26 mouse cellular contexts compared by ENCODE assay signal in the genomic region with DNA sequence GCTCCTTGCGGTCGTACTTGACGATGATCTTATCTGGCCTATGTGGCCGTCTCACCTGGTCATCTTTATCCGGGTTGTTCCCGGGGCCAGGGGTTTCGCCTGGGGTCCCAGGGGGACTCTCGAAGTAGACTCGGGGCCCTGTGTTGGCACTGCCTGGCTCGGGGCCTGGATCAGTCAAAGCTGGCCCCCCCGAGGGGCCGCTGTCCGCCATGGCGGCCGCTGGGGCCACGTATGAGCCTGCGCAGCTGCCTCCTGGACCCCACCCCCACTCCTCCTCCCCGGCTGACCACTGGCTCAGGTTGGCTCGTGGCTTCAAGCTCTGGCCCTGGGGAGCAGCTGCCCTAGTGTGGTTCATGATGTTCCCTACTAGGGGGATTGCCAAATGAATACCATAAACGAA. TPM values are rescaled to one million over a fixed set of nuclear protein-coding genes. Genes with fewer than 3 reads are reported as not detected.
DNase-seq lines count a peak whose midpoint lies in the region; ATAC-seq and TF ChIP-seq lines count a peak whose summit lies in the region.
"Had no signal": no experiment of that assay in that cellular context is flagged by ENCODE, and none has a peak within 500 bp of the region (broad histone marks: within the 10 kb centered on the region; RNA-seq: fewer than 3 reads in every experiment).

A gene (minus strand): TSS at position 233 of the 400 bp plus-strand sequence.

- no peak for TF ChIP-seq CTCF in cortical plate, adult 2 months (IDR thresholded peaks at IDR 0.05; ENCODE audit: extremely low read depth, insufficient read depth, low read length)

- H3K27ac ChIP-seq in embryonic facial prominence, embryonic 13.5 days = no peak within 1 kb of the TSS
- H3K27ac ChIP-seq in embryonic facial prominence, embryonic 10.5 days (replicated peaks) = no peak within 1 kb of the TSS
- H3K27ac ChIP-seq in cortical plate, adult 2 months (ENCODE audit: insufficient read depth, low read length) = peak within 1 kb of the TSS; percentile 29; the same call in 1 of the 2 replicates
- H3K27ac ChIP-seq: embryonic facial prominence, embryonic 12.5 days; forebrain, embryonic 13.5 days; gastrocnemius, adult 2 months; hindbrain, embryonic 12.5 days; hindbrain, embryonic 15.5 days had no signal

- no peak for TF ChIP-seq POLR2A in cortical plate, adult 2 months (IDR thresholded peaks at IDR 0.05; ENCODE audit: extremely low read depth, insufficient read depth, low read length)

- WGBS in embryonic facial prominence, embryonic 13.5 days = 95% methylated on average over 20 of the region's 20 CpGs
- 94% methylated on average over 20 of the region's 20 CpGs for WGBS in embryonic facial prominence, embryonic 10.5 days

- no peak within 1 kb of the TSS for H3K9ac ChIP-seq in embryonic facial prominence, embryonic 13.5 days
- H3K9ac ChIP-seq: embryonic facial prominence, embryonic 12.5 days; forebrain, embryonic 13.5 days; hindbrain, embryonic 12.5 days; hindbrain, embryonic 15.5 days had no signal

- no peaks in the 10 kb centered on the region for H3K9me3 ChIP-seq in embryonic facial prominence, embryonic 13.5 days
- H3K9me3 ChIP-seq in embryonic facial prominence, embryonic 10.5 days = peaks cover 3% of the 10 kb centered on the region; the same call in 1 of the 2 replicates
- H3K9me3 ChIP-seq: embryonic facial prominence, embryonic 12.5 days; forebrain, embryonic 13.5 days; hindbrain, embryonic 12.5 days; hindbrain, embryonic 15.5 days had no signal

- no peaks in the 10 kb centered on the region for H3K36me3 ChIP-seq in embryonic facial prominence, embryonic 13.5 days
- no peaks in the 10 kb centered on the region for H3K36me3 ChIP-seq in embryonic facial prominence, embryonic 10.5 days (replicated peaks)
- H3K36me3 ChIP-seq: embryonic facial prominence, embryonic 12.5 days; hindbrain, embryonic 12.5 days; hindbrain, embryonic 15.5 days had no signal

- H3K4me2 ChIP-seq in embryonic facial prominence, embryonic 13.5 days = no peak within 1 kb of the TSS
- H3K4me2 ChIP-seq: embryonic facial prominence, embryonic 12.5 days; forebrain, embryonic 13.5 days; heart, embryonic 11.5 days; hindbrain, embryonic 12.5 days; hindbrain, embryonic 15.5 days had no signal

- peak; percentile 0 for DNase-seq in CD4-positive, CD25-positive, alpha-beta regulatory T cell, adult 2 months (ENCODE audit: low read depth, low spot score)
- DNase-seq in embryonic facial prominence, embryonic 10.5 days (ENCODE audit: low spot score) = no peak
- peak; percentile 52 for DNase-seq in testis, postnatal 14 days (ENCODE audit: low spot score)
- no peak for DNase-seq in thymus, postnatal 0 days (ENCODE audit: low spot score)
- DNase-seq: adrenal gland, adult 2 months; adrenal gland, postnatal 14 days; cerebellum, adult 11 months; cerebellum, adult 9-10 months; cerebellum, postnatal 36 days; gastrocnemius, adult 2 months; gastrocnemius, postnatal 14 days; heart, adult 11 months had no signal

- H3K4me3 ChIP-seq in embryonic facial prominence, embryonic 13.5 days = no peak within 1 kb of the TSS
- H3K4me3 ChIP-seq in embryonic facial prominence, embryonic 10.5 days = no peak within 1 kb of the TSS
- H3K4me3 ChIP-seq in cortical plate, adult 2 months (ENCODE audit: insufficient read depth, low read length) = no peak within 1 kb of the TSS
- H3K4me3 ChIP-seq: embryonic facial prominence, embryonic 12.5 days; erythroblast, embryonic 14.5 days; forebrain, embryonic 13.5 days; gastrocnemius, adult 2 months; hindbrain, embryonic 12.5 days; hindbrain, embryonic 15.5 days had no signal

- no peaks in the 10 kb centered on the region for H3K4me1 ChIP-seq in embryonic facial prominence, embryonic 13.5 days
- no peaks in the 10 kb centered on the region for H3K4me1 ChIP-seq in embryonic facial prominence, embryonic 10.5 days
- H3K4me1 ChIP-seq in cortical plate, adult 2 months (ENCODE audit: control insufficient read depth, insufficient read depth, low read length) = no peaks in the 10 kb centered on the region
- H3K4me1 ChIP-seq: embryonic facial prominence, embryonic 12.5 days; forebrain, embryonic 13.5 days; hindbrain, embryonic 12.5 days; hindbrain, embryonic 15.5 days had no signal

- no peaks in the 10 kb centered on the region for H3K27me3 ChIP-seq in embryonic facial prominence, embryonic 13.5 days
- no peaks in the 10 kb centered on the region for H3K27me3 ChIP-seq in embryonic facial prominence, embryonic 10.5 days (replicated peaks; ENCODE audit: low read depth, poor library complexity, severe bottlenecking)
- H3K27me3 ChIP-seq: embryonic facial prominence, embryonic 12.5 days; forebrain, embryonic 13.5 days; hindbrain, embryonic 12.5 days; hindbrain, embryonic 15.5 days had no signal

- ATAC-seq in CD4-positive, CD25-positive, alpha-beta regulatory T cell, adult 4 months = no peak
- 0 out of 2 replicates have a peak, but pooled peaks have one; percentile 15 for ATAC-seq in embryonic facial prominence, embryonic 13.5 days (ENCODE audit: insufficient number of reproducible peaks, insufficient read depth, low FRiP score, low TSS enrichment, low read depth)
- ATAC-seq: forebrain, embryonic 13.5 days; forebrain, embryonic 16.5 days had no signal

RNA-seq across cellular contexts. Expression of the gene that starts here (rescaled TPM):
- polyA plus RNA-seq in CD4-positive, CD25-positive, alpha-beta regulatory T cell, adult 4 months (2017; shearing (Covaris generic)) = not detected
- not detected in 2 replicates for polyA plus RNA-seq in embryonic facial prominence, embryonic 13.5 days (2015; fragmentation: Nextera tagmentation; extraction: Ambion mirVana)
- polyA plus RNA-seq in embryonic facial prominence, embryonic 10.5 days (2016; fragmentation: Nextera tagmentation; extraction: Ambion mirVana) = not detected in 2 replicates
- 0.06 TPM in 1 of 2 replicates, not detected in the other for polyA plus RNA-seq in cortical plate, adult 2 months (2012; rRNA removed)
- not detected in 2 replicates for polyA plus RNA-seq in thymus, postnatal 0 days (2015; fragmentation: Nextera tagmentation; extraction: Ambion mirVana)
- polyA plus RNA-seq: adrenal gland, adult 2 months; embryonic facial prominence, embryonic 12.5 days; erythroblast, embryonic 14.5 days; forebrain, embryonic 16.5 days; frontal cortex, adult 2 months; heart, embryonic 11.5 days; heart, embryonic 14.5 days; heart, postnatal 0 days; hindbrain, embryonic 12.5 days; hindbrain, embryonic 15.5 days; intestine, embryonic 14.5 days had no signal

Comparison
In these comparisons a context has a peak if more than half of its experiments do, and no peak if none do; other contexts are left out.
1. Peak in ATAC-seq in embryonic facial prominence, embryonic 13.5 days; RNA of the gene not detected or under 1 TPM.
2. DNase-seq: peak in CD4-positive, CD25-positive, alpha-beta regulatory T cell, adult 2 months (single experiment) and testis, postnatal 14 days (single experiment); none in embryonic facial prominence, embryonic 10.5 days (single experiment) and thymus, postnatal 0 days (single experiment).